Mouse (Mus musculus) erythroblast, adult 5-6 weeks (primary cell): ENCODE results near the gene Ppp1r1c. TPM values are rescaled to one million over a fixed set of nuclear protein-coding genes. Genes with fewer than 3 reads are reported as not detected.
A peak's percentile ranks its signal among the peaks of the same experiment; 100 is the strongest.

Experiments used
- ATAC-seq: replicated peaks from 2 replicates; pipeline ENCODE4 v1.8.0; 2016; ENCODE audit warnings: moderate number of reproducible peaks, mild to moderate bottlenecking, moderate TSS enrichment, inconsistent platforms; ENCODE audit not compliant: poor library complexity, low FRiP score, severe bottlenecking
- total RNA-seq, 2 experiments: library from RNA; stranded (forward) in 1 of 2; stranded (reverse) in 1 of 2; fragments of 150-400 nt in 1 of 2; fragments of 200-764, 138-1000 nt in 1 of 2; gene quantifications; 2 replicates each; pipeline versions ENCODE4 v1.2.3 to v1.2.4; 2015 to 2017; ENCODE audit warnings: low replicate concordance in 2 of 2

The Ppp1r1c gene
- total RNA-seq, 2 experiments from 2014 or later = not detected

GRCm38 (mm10) chr2:79738958-79739357 is 31.4 kb downstream of the Ppp1r1c start:
- ATAC-seq = no peak

GRCm38 (mm10) chr2:79741966-79742365 is 34.4 kb downstream of the Ppp1r1c start:
- no peak for ATAC-seq

- no peak for ATAC-seq
Measured at GRCm38 (mm10) chr2:79744164-79744563, 36.6 kb downstream of the Ppp1r1c start.

GRCm38 (mm10) chr2:79751685-79752084 is 44.1 kb downstream of the Ppp1r1c start:
- no peak for ATAC-seq

GRCm38 (mm10) chr2:79760018-79760417 is 52.4 kb downstream of the Ppp1r1c start:
- ATAC-seq = no peak

GRCm38 (mm10) chr2:79762723-79763388 is 55.3 kb downstream of the Ppp1r1c start:
- ATAC-seq = peak; percentile 92

- no peak for ATAC-seq
Measured at GRCm38 (mm10) chr2:79765032-79765431, 57.5 kb downstream of the Ppp1r1c start.

GRCm38 (mm10) chr2:79765723-79766122 is 58.1 kb downstream of the Ppp1r1c start:
- ATAC-seq = no peak

- no peak for ATAC-seq
Measured at GRCm38 (mm10) chr2:79768625-79769024, 61.0 kb downstream of the Ppp1r1c start.

GRCm38 (mm10) chr2:79770307-79770706 is 62.7 kb downstream of the Ppp1r1c start:
- ATAC-seq = no peak

GRCm38 (mm10) chr2:79774372-79774771 is 66.8 kb downstream of the Ppp1r1c start:
- no peak for ATAC-seq

GRCm38 (mm10) chr2:79777801-79778200 is 70.2 kb downstream of the Ppp1r1c start:
- ATAC-seq = no peak

GRCm38 (mm10) chr2:79780772-79781171 is 73.2 kb downstream of the Ppp1r1c start:
- no peak for ATAC-seq

- ATAC-seq = no peak
Measured at GRCm38 (mm10) chr2:79785541-79786134, 78.1 kb downstream of the Ppp1r1c start.

- ATAC-seq = no peak
Measured at GRCm38 (mm10) chr2:79786467-79786866, 78.9 kb downstream of the Ppp1r1c start.

- no peak for ATAC-seq
Measured at GRCm38 (mm10) chr2:79793186-79793585, 85.6 kb downstream of the Ppp1r1c start.

- no peak for ATAC-seq
Measured at GRCm38 (mm10) chr2:79797444-79797843, 89.9 kb downstream of the Ppp1r1c start.

GRCm38 (mm10) chr2:79798627-79799026 is 91.0 kb downstream of the Ppp1r1c start:
- ATAC-seq = no peak

- ATAC-seq = no peak
Measured at GRCm38 (mm10) chr2:79815708-79816484, 108.3 kb downstream of the Ppp1r1c start.

GRCm38 (mm10) chr2:79819543-79819942 is 112.0 kb downstream of the Ppp1r1c start:
- no peak for ATAC-seq

- no peak for ATAC-seq
Measured at GRCm38 (mm10) chr2:79825853-79826252, 118.3 kb downstream of the Ppp1r1c start.
